Mouse (Mus musculus): ENCODE data around the gene Madd.

The Madd gene

DNA sequence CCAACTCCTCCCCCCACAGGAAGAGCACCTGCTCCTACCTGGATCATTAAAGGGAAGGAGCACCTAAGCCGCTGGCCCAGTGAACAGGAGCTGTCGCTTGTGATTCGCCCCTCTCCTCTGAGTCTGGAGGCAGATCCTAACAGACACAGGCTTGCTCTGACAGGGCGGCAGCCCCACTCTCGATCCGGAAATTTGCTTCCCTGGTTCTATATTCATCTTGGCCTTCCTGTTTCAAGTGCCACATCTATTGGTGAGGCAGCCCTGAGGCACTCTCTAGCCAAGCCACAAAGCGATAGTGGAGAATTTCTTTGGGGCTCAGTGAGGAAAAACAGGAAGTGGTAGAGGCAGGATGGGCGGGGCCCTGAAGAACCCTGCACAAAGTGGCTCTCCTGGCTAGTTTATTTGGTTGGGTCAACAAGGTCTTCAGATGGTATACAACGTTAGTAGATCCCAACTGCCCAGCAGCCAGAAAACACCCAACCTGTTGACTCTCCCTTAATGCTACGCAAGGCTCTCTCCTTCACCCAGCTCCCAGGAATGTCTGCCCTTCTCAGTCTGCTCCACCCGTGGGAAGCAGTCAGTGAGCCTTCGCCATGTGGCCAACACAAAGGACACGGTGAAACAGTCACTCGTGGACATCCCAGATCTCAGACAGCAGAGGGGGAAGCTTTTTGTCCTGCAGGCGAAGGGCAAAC is at the start of gene Madd:
TSS of gene Madd (minus strand) at position 127 of the 695 bp plus-strand sequence.
- peak in 1 of 2 experiments; percentile 41 for DNase-seq (ENCODE audit: low spot score in 2 of 2)

DNA sequence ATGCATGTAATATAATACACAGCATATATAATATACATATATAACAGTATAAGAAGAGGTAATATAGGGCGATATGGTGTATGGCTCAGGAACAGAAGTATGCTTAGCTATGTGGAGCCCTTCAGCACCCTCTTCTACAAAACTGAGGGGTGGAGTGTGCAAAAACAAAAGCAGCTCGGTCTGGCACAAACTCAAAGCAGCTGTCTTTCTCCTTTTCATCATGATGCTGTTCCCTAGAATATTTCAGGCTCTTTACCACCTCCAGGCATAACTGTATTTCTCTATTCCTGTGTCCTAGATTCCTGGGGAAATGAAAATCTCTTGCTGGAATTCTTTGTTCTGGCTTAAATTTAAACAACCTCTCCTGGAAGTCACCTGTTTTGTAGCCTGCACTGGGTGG is 46.1 kb upstream of the Madd start:
- DNase-seq (ENCODE audit: low spot score in 2 of 2), result no peak

DNA sequence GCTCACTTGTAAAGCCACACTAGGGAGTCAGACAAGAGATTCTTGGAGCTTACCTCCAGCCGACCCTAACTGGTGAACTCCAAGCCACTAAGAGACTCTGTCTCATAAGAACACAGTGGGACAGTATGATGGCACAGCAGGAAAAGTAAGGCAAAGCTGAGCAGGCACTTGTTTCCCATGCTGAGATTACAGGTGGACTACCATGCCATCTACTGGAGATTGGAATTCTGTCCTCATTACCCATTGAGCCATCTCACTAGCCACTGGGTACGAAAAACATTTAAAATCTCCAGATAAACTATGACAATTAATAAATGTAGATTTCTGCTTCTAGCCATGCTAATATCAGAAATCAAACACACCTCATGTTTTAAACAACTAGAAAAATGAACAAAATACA is 40.0 kb upstream of the Madd start:
- no peak for DNase-seq (ENCODE audit: low spot score in 2 of 2)

DNA sequence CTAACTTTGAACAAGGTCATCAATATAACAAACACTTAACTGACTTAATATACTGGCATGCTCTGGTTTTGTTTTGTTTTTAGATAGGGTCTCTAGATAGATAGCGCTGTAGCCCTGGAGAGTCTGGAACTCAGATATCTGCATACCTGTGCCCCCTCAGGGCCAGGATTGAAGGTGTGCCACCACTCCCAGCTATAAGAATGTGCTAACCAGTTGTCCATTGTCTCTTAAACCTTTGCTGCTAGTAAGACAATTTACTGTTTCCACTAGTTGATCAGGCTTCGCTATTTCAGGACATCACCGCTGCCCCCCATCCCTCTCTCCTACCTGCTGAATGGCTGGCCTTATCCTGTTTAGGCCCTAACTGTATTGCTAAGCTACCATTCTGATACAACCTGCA is 36.9 kb upstream of the Madd start:
- no peak for DNase-seq (ENCODE audit: low spot score in 2 of 2)

DNA sequence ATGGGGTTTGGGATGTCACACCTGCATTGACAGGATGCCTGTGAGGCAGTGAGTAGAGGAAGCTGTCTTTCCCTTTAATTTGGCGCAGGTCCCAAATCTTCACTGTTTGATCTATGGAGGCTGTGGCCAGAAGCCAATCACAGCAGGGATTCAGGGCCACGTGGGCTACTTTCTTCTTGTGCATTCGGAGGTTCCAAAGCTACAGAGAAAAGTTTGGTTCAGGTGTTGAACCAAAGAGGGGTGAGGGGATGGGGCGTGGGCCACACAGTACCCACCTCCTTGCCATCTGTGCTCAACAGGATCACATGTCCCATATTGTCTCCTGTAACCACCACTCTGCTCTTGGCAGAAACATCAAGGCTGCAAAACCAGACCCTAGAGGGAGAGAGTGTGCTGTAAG is 33.4 kb upstream of the Madd start:
- no peak for DNase-seq (ENCODE audit: low spot score in 2 of 2)

DNA sequence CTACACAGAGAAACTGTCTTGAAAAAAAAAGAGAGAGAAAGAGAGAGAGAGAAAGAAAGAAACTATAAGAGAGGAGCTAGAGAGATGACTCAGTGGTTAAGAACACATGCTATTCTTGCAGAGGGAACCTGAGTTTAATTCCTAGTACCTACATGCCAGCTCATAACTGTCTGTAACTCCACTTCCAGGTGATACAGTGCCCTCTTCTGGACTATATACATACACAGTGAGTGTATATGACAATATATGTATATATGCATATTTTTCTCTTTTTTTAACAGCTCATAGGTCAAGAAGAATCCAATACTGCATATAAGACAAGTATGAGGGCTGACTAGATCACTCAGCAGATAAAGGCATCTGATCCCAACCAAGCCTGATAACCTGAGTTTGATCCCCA is 29.7 kb upstream of the Madd start:
- DNase-seq (ENCODE audit: low spot score in 2 of 2), result no peak

DNA sequence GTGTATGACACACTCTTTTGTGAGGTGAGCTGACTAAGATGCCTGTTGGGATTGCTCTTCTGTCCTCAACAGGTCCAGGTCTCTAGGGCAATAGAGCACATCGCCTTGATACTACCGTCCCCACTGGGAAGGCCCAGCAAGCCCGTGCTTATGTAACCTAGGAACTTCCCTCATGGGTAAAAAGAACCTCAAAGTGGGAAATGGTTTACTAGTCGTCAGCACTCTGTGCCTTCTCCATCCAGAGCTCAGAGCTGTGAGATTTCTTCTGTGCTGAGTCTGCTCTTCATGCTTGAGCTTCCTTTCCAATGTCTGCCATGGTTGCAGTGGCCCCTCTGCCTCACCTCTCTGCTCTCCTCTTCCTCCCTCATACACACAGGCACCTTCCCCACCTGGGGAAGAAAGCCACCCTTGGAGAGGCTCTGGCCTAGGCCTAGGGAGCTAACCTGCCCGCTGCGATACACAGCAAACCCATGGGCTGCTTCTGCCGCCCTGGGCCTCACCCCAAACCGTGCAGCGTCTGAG is 22.7 kb upstream of the Madd start:
- no peak for DNase-seq (ENCODE audit: low spot score in 2 of 2)

DNA sequence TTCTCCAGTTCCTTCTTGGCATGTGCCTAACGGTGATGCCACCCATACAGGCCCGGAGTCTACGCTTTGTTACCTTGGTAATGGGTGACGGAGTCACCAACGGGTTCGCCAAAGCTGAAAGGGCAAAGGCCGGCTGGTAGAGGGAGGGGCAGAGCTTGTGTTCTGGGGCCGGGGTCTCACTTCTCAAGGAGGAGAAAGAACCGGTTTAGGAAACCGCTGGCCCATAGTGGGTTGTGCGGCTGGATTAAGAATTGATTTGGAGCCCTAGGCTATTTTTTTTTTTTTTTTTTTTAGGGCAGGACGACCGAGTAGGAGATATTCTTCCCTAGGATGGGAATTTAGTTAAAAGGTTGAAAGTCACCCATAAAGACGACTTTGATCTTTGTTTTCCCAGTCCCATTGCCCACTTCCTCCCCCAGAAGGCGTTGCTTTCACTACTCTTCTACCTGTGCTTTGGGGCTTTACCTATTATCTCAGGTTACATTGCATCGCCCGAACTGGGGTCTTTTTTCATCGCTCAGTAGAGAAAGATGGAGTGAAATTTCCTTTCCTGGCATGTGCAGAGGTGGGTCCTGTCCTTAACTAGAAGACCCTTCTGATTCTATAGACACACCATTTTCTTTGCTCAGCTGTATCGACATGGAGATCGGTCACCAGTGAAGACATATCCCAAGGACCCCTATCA is 19.5 kb upstream of the Madd start:
- no peak for DNase-seq (ENCODE audit: low spot score in 2 of 2)

DNA sequence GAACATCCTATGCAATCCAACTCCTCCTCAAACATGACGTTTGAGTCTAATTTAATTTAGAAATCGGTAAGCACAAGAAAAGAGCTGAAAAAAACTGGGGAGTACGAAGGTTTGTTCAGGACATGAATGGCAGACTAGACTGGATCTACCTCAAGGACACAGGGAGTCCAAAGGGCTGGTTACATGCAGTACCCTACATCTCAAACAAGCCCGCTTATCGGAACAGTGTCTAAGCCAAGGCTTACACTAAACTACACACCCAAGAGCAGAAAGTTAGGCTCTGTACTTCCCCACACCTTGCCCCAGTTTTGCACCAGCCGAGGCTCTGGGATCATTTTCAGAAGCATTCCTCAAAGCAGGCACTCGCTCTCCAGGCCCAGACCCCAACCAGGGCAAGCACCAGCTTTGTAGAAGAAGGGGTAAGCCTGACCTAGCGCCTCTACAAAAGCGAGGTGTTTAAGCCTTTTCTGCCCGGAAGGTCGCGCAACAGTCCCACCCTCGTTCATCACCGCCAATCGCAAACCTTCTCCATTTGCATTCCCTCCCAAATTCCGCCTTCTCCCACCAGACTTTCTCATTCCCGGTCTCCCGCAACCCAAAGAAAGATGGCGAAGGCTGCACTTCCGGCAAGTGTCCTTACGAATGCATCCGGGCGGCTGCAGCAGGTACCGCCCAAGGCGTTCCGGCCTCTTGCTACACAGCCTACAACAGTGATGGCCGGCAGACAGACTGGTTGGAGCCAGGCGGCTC is 18.8 kb upstream of the Madd start, which contains the start of the genes Nr1h3 and Acp2:
TSS of gene Nr1h3 (minus strand) at position 613 of the 750 bp plus-strand sequence.
TSS of gene Acp2 (plus strand) at position 664 of the 750 bp plus-strand sequence.
- peak; percentile 94 to 99 for DNase-seq (ENCODE audit: low spot score in 2 of 2)

DNA sequence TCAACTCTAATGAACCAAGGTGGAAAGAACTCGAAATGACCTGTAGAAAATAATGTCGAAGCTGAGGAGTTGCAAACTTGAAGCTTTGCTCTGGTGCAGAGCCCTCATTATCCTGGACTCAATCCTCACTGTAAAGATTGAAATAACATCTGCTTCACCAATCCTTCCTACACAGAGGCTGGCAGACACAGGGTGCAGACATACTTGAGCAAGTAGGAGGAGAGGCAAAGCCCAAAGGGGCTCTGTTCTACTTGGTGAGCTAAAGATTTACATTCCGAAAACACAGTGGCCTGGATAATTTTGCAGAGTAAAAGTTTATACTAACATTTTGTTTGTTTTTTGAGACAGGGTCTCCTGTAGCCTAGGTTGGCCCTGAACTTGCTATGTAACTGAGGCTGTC is 15.3 kb upstream of the Madd start:
- DNase-seq (ENCODE audit: low spot score in 2 of 2), result no peak

DNA sequence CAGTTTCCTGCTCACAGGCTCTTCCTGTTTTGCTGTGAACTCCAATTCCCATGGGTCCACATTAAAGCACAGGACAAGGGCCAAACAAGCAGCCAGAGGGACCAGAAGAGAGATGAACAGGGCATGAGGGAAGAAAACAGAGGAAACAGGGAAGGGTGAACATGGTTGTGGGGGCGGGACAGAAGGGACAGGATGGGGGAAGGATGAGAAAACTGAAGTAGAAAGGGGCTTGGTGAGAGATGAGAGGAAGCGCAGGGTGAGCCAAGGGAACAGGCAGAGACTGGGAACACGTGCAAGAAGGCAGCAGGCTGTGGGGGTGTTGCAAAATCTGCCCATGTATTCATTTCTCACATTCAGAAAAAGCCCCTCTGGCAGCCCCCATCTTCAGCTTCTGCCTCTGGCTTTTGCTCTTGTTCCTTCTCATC is 13.0 kb upstream of the Madd start:
- peak in 1 of 2 experiments; percentile 30 for DNase-seq (ENCODE audit: low spot score in 2 of 2)

DNA sequence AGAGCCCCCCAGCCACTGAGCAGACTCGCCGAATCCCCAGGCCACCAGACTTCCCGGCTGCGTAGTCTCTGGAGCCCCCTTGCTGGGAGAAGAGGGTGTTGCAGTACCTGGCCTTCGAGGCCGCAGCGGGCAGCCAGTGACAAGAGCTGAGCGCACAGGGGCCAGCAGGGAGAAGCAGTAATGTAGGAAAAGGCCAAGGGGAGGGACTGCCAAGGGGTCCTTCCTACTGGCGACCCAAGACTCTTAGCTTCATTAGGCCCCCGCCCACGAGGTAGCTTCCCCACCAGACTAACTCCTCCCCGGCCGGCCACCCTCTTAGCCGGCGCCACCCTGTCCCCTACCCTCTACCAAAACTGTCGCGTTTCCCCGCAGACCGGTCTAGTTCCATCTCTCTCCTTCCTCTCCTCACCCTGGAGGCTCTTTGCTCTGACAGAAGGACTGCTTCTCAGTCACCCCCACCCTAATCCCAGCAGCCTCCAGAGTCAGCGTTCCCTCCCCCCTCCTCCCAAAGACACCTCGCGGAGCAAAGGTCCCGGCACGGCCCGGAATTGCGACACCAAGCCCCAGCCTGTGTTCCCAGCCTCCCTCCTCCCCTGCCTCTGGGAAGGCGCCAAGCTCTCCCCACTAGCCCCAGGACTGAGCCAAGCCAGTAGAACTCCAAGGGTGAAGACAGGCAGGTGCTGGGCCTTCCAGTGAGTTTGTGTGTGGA is 11.1 kb upstream of the Madd start:
- DNase-seq (ENCODE audit: low spot score in 2 of 2), result peak; percentile 73 to 87

DNA sequence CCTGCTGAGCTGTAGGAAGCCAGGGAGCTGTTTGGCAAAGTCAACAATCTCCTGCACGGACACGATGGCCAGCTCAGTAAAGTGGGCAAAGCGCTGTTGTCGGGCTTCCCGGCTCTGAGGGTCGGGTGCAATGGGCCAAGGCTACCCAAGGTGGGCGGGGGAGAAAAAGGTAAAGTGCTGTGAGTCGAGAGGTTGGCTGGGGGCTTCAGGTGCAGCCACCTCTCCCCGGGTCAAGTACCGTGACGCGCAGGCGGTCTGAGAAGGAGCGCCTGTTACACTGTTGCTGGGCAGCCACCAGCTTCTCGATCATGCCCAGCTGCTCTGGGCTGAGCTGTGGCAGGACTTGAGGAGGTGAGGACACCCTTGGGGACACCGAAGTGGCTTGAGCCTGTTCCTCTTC is 6.9 kb upstream of the Madd start:
- DNase-seq (ENCODE audit: low spot score in 2 of 2), result no peak

DNA sequence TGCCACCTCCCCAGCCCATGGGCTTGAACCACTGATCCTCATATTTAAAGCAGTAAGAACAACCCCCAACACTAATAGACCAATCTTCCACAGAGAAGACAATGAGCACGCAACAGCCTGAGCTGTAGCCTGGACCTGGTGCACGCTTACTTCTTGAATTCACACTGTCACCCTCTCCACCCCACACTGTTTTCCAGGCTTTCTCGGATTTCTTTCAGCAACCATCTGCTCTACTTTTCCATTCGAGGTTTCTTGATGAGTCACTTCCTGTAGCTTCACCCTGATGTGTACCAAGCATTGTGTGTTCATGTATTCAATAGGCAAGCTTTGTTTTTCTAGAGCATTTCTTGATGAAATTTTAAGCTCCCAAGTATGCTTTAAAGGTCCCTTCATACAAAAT is 3.8 kb upstream of the Madd start:
- no peak for DNase-seq (ENCODE audit: low spot score in 2 of 2)

DNA sequence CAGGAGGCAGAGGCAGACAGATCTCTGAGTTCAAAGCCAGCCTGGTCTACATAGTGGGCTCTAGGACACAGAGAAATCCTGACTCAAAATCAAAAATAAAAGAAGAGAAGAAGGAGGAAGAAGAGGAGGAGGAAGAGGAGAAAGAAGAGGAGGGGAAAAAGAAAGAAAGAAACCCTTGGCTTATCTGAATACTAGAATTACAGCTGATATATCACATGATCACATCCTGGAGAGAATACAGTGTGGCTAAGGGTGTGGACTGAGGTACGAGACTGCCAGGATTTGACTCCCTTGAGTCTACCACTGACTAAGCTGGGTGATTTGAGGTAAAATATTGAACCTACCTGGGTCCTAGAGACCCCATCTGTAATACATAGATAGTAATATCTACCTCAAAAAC is 2.6 kb upstream of the Madd start:
- no peak for DNase-seq (ENCODE audit: low spot score in 2 of 2)

DNA sequence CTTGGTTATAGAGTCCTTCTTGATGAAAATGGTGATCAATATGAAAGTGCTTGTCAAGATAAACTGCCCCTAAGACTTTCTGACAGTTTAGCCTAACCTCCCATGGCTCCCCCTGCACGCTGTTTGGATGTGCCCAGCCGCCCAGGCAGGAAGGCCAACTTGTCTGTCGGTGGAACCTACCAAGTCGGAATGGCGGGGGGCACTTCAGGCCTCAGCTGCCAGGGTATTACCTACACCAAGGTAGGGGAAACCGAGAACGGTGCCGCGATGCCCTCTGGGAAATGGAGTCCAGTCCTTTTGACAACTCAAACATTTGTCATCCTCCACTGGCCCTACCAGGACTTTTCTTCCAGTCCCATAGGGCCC is 506 bp downstream of the Madd start:
- DNase-seq (ENCODE audit: low spot score in 2 of 2), result peak; percentile 92 to 93

DNA sequence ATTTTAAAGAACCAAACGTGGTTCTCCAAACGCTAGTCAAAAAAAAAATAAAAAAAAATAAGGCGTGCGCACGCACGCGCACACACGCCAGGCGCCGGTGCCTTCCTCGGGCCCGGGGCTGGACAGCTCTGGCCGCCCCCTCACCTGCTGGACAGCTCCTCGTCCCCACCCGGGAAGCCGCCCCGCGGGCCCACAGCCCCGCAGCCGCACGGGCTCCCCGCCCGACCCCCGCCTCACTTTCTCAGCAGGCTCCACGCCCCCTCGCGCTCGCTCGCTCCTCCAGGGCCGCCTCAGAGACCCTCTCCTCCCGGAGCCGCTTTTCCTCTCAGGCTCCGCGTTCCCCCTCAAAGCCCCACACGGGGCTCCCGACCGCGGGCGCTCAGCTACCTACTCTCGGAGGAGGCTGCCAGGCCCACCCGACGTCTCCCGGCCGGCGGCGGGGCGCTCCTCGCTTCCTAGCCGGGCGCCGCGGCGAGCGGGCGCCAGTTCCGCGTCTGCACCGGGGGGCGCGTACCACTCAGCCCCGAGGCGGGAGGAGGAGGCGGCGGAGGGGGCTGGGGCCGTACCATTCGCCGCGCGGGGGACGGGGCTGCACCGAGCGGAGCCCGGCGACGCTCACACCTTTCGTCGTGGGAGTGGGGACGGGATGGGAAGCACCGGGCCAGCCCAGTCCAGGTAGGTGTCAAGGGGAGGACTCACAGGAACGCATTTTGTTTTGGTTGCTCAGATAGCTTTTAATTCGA is 1.1 kb downstream of the Madd start:
- DNase-seq (ENCODE audit: low spot score in 2 of 2), result peak; percentile 54 to 64

DNA sequence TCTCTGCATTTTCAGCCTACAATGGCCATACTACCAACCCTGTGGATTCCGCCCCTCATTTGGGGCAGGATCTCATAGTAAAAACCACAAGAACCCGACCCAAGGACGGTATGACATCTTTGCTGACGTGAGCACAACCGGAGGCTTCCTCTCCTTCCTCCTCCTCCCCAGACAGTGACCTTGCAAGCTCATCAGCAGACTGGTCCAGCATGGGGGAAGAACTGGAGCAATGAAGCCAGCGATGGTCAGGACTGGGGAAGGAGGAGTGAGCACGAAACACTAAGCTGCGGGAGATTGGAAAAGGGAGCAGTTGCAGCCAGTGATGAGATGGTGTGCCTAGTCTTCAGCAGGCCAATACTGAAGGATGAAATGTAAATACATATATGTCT is 1.6 kb downstream of the Madd start:
- no peak for DNase-seq (ENCODE audit: low spot score in 2 of 2)

DNA sequence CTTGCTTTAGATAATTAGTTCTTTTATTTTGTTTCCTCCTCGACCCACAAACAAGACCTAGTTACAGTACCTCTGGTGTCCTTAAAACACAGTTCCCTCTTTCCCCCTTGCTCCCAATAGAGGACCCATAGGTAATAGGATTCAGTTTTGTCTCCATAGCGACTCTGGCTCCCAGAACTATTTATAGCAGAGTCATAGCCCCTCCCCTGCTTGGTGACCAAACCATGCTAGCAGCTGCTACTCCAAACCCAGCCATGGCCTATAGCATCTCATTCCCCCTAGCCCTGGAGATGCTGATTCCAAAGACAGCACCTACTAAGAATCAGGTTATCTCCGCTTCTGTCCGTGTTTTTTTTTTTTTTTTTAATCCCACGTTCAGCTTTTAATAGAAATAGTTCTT is 2.9 kb downstream of the Madd start:
- no peak for DNase-seq (ENCODE audit: low spot score in 2 of 2)

DNA sequence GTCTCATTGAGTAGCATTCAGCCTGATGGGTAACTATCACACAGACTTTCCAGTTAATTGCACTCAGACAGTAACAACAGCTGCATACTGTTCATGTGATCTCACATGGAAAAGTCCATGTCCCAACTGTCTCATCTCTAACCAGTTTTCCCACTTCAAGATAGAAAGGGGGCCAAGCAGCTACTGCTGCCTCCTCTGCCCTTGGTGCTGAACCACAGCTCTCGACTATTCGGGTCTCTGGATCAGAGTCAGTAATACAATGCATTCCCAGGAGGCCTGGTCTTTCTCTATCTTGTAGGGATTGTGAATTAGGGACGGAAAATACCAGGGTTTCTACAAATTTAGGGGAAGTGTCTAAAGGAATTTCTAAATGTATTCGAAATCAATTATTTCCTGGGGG is 3.8 kb downstream of the Madd start:
- DNase-seq (ENCODE audit: low spot score in 2 of 2), result no peak

DNA sequence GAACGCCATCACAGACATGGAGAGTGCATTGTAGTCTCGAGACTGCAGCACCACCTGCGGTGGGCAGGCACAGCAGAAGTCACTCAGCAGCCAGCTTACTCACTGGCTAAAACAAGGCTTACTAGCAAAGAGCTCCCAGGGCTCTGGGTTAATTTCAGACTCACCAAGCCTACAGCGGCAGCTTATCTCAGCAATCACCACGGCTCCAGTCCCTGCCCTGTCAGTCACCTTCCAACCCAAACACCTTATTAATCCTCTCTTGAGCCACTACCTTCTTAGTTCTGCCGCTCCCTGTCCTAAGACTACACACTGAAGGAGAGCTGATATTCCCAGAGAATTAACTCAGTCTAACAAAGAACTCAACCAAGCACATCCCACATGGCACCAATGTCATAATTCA is 7.4 kb downstream of the Madd start:
- DNase-seq (ENCODE audit: low spot score in 2 of 2), result no peak

Data from urinary bladder, adult 18-20 months (tissue).